Mouse (Mus musculus) embryonic facial prominence, embryonic 13.5 days (tissue): Measurements from ENCODE around the gene Tymp. TPM values are rescaled to one million over a fixed set of nuclear protein-coding genes. Genes with fewer than 3 reads are reported as not detected.

Experiments
- ATAC-seq: fragments of 200-750 bp; cut with Nextera tagmentation; 2 replicates; pipeline ENCODE4 v1.8.0; 2017; ENCODE audit warnings: low read depth; ENCODE audit not compliant: insufficient number of reproducible peaks, insufficient read depth, low FRiP score, low TSS enrichment
- H3K27ac ChIP-seq: fragments of 300-500 bp; sonication (generic); 2 replicates; pipeline ENCODE4 v1.5.1; 2015; ENCODE audit warnings: moderate library complexity, mild to moderate bottlenecking, inconsistent platforms
- H3K27me3 ChIP-seq: fragments of 300-500 bp; sonication (generic); 2 replicates; pipeline ENCODE4 v1.6.1; 2015; ENCODE audit warnings: mild to moderate bottlenecking, inconsistent platforms
- H3K36me3 ChIP-seq: fragments of 300-500 bp; sonication (generic); 2 replicates; pipeline ENCODE4 v1.6.1; 2015; ENCODE audit warnings: mild to moderate bottlenecking, inconsistent platforms
- H3K4me1 ChIP-seq: fragments of 300-500 bp; sonication (generic); 2 replicates; pipeline ENCODE4 v1.6.1; 2015; ENCODE audit warnings: inconsistent platforms
- H3K4me2 ChIP-seq: fragments of 300-500 bp; sonication (generic); 2 replicates; pipeline ENCODE4 v1.6.1; 2015; ENCODE audit warnings: moderate library complexity, mild to moderate bottlenecking, inconsistent platforms
- H3K4me3 ChIP-seq: fragments of 300-500 bp; sonication (generic); 2 replicates; pipeline ENCODE4 v1.5.1; 2015; ENCODE audit warnings: mild to moderate bottlenecking, inconsistent platforms
- H3K9ac ChIP-seq: fragments of 300-500 bp; sonication (generic); 2 replicates; pipeline ENCODE4 v1.6.1; 2015; ENCODE audit warnings: mild to moderate bottlenecking, inconsistent platforms
- H3K9me3 ChIP-seq: fragments of 300-500 bp; sonication (generic); 2 replicates; pipeline ENCODE4 v1.6.1; 2016; ENCODE audit warnings: inconsistent platforms
- WGBS: fragments of 180-500 bp; shearing (Covaris S2); methylation state at CpG from one replicate; pipeline ENCODE4 v1.1.7; 2015; ENCODE audit warnings: mixed read lengths; 5-methylcytosine and 5-hydroxymethylcytosine counted together
- polyA plus RNA-seq: library from polyadenylated mRNA; unstranded; fragments of >200 nt; fragmentation: Nextera tagmentation; extraction: Ambion mirVana; gene quantifications from 2 replicates; pipeline ENCODE4 v1.2.1, GENCODE M21; 2015

Tymp gene
- polyA plus RNA-seq, 1 experiment from 2014 or later, result 1.6 TPM

DNA sequence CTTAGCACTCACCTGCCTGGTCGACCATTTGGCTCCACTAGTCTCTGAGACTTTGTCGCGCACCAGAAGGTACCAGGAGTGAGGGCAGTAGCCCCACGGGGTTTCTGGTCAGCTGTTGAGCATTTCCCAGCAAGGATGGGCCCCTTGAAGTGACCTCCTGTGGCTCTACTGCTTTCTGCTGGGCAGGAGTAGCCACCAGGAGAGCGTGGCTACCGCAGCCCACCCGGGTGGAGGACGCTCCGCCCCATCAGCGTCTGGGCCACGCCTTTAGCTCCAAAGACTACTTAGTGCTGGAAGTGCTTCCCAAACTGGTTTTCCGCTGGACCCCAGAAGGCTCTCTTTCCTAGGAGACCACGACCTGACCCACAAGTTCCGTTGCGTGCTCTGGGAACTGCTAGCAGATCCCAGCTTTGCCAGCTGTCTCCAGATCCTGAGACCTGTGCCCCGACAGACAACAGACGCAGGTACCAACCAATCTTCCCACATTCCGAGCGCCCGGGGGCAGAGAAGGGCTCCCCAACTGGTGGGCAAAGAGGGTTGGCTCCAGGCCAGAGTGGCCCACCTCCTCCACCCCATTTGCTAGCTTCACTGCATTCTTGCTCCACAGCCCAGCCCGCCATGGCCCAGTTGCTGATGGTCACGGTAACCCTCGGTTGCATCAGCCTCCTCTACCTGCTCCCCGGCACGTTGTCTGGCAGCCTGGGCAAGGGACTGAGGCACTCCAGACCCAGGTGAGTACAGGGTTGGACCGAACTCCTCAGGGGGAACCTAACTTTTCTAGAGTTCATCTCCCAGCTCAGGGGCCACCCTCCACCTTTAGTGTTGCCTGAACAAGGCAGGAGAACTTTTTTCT is 53.9 kb downstream of the Tymp start, which contains the start of gene Adm2:
Adm2 (plus strand) TSS at position 51 of the 853 bp plus-strand sequence.
- Histone ChIP-seq H3K4me3 (peak within 1 kb of the TSS; percentile 23), H3K27me3 (peaks cover 26% of the 10 kb centered on the region), H3K9me3 (no peaks in the 10 kb centered on the region), H3K4me2 (peak within 1 kb of the TSS; percentile 55), H3K36me3 (no peaks in the 10 kb centered on the region), H3K27ac (no peak within 1 kb of the TSS), H3K4me1 (peaks cover 7% of the 10 kb centered on the region), H3K9ac (peak within 1 kb of the TSS; percentile 2; the same call in 1 of the 2 replicates)
- WGBS, result 5% methylated on average over 26 of the region's 26 CpGs
- no peak for ATAC-seq

Other genes starting within 250 kb of the Tymp start
- gene Hdac10, start 248.3 kb downstream of the Tymp start, polyA plus RNA-seq, result 19.5 and 19.6 TPM in 2 replicates
- gene Mapk12, start 236.3 kb downstream of the Tymp start, polyA plus RNA-seq, result 4.6 and 4.7 TPM in 2 replicates
- gene Mapk11, start 227.4 kb downstream of the Tymp start, polyA plus RNA-seq, result 13.3 and 13.5 TPM in 2 replicates
- 130 and 157 TPM in 2 replicates for gene Plxnb2, start 196.3 kb downstream of the Tymp start, polyA plus RNA-seq
- 21.3 TPM in 2 replicates for gene Dennd6b, start 180.5 kb downstream of the Tymp start, polyA plus RNA-seq
- gene Ppp6r2, start 165.5 kb downstream of the Tymp start, polyA plus RNA-seq, result 40.0 and 41.7 TPM in 2 replicates
- 57.4 and 57.8 TPM in 2 replicates for gene Sbf1, start 61.7 kb downstream of the Tymp start, polyA plus RNA-seq
- not detected in 2 replicates for gene Adm2, start 54.3 kb downstream of the Tymp start, polyA plus RNA-seq
- gene Miox, start 42.6 kb downstream of the Tymp start, polyA plus RNA-seq, result not detected in 2 replicates
- gene Lmf2, start 21.4 kb downstream of the Tymp start, polyA plus RNA-seq, result 53.3 and 62.2 TPM in 2 replicates
- 164 and 188 TPM in 2 replicates for gene Ncaph2, start 21.3 kb downstream of the Tymp start, polyA plus RNA-seq
- 4.6 and 4.7 TPM in 2 replicates for gene Sco2, start 3.2 kb downstream of the Tymp start, polyA plus RNA-seq
- gene Odf3b, start 2.2 kb upstream of the Tymp start, polyA plus RNA-seq, result 0.54 and 0.93 TPM in 2 replicates
- not detected in 2 replicates for gene Klhdc7b, start 7.9 kb upstream of the Tymp start, polyA plus RNA-seq
- gene Syce3, start 33.5 kb upstream of the Tymp start, polyA plus RNA-seq, result not detected in 2 replicates
- gene Cpt1b, start 48.8 kb upstream of the Tymp start, polyA plus RNA-seq, result 0.55 and 0.66 TPM in 2 replicates
- gene C730034F03Rik, start 52.5 kb upstream of the Tymp start, polyA plus RNA-seq, result 5.5 and 6.0 TPM in 2 replicates
- not detected in 2 replicates for gene Gm44502, start 52.7 kb upstream of the Tymp start, polyA plus RNA-seq
- gene Chkb, start 52.9 kb upstream of the Tymp start, polyA plus RNA-seq, result 59.3 and 71.1 TPM in 2 replicates
- gene Mapk8ip2, start 76.9 kb upstream of the Tymp start, polyA plus RNA-seq, result 2.8 and 5.4 TPM in 2 replicates
- 20.8 and 22.9 TPM in 2 replicates for gene Arsa, start 100.4 kb upstream of the Tymp start, polyA plus RNA-seq
- 2.2 and 2.9 TPM in 2 replicates for gene Shank3, start 122.6 kb upstream of the Tymp start, polyA plus RNA-seq
- gene Acr, start 191.3 kb upstream of the Tymp start, polyA plus RNA-seq, result 0.35 and 0.48 TPM in 2 replicates
- gene Rabl2, start 214.9 kb upstream of the Tymp start, polyA plus RNA-seq, result 51.5 and 54.8 TPM in 2 replicates